Mouse (Mus musculus): ENCODE data around the gene Paics.

The Paics gene

GRCm38 (mm10) chr5:77010352-77010751 lies 59.2 kb downstream of the Paics start:
- no peak for DNase-seq (ENCODE audit: low read depth, low spot score)

- DNase-seq (ENCODE audit: low read depth, low spot score), result no peak
These were observed 60.0 kb downstream of the Paics start for GRCm38 (mm10) chr5:77011082-77011481.

- DNase-seq (ENCODE audit: low read depth, low spot score), result no peak
These were observed 62.1 kb downstream of the Paics start for GRCm38 (mm10) chr5:77013171-77013570.

- DNase-seq (ENCODE audit: low read depth, low spot score), result peak; percentile 69
These were observed 64.7 kb downstream of the Paics start, which contains the start of gene Thegl for GRCm38 (mm10) chr5:77015544-77016482. Gene Thegl, plus strand, starts transcription at chr5:77016023.

Data from forelimb bud, embryonic 11.5 days (tissue).